Mouse (Mus musculus): ENCODE results near the gene Filip1l. TPM values are rescaled to one million over a fixed set of nuclear protein-coding genes. Genes with fewer than 3 reads are reported as not detected.

Filip1l gene
- total RNA-seq, 2 experiments from 2014 or later: 3.2 to 4.6 TPM

DNA sequence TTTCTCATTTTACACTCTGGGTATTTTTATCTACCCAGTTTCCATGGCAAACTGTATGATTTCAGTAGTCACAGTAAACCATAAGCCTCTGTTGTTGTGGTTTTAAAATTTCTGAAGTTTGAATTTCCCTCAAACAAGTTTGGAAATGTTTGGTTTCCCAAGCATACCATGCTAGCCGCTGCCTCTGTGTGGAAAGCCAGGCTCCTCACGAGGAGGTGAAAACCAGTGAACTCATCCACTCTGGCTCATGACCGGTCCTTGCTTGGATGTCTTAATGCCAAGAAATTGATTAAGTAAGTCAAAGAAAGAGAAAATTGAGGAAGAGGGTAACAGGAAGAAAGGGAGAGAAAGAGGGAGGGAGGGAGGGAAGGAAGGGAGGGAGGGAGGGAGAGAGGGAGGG lies 205.4 kb downstream of the Filip1l start:
- no peak for DNase-seq (ENCODE audit: low spot score in 2 of 2)

- no peak for DNase-seq (ENCODE audit: low spot score in 2 of 2)
Measured at GRCm38 (mm10) chr16:57560185-57560584, 207.3 kb downstream of the Filip1l start.

- no peak for DNase-seq (ENCODE audit: low spot score in 2 of 2)
Measured at GRCm38 (mm10) chr16:57563453-57563852, 210.6 kb downstream of the Filip1l start.

DNA sequence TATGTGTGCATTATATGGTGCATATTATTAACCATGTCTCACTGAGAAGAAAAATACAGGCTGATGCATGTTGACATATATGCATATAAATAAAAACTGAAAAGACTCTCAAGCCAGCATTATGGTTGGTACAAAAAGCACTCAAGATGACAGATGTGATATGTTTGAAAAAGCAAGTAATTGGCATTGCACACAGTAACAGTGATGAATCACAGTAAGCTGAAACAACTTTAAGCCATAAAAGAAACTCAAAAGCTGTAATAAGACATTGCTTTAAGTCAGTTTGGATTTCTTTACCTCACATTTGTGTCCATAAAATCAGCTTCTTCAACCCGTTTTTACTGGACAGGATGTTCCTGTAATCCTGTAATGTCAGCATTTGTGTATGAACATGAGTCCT lies 211.9 kb downstream of the Filip1l start:
- DNase-seq (ENCODE audit: low spot score in 2 of 2): no peak

- no peak for DNase-seq (ENCODE audit: low spot score in 2 of 2)
Measured at GRCm38 (mm10) chr16:57566215-57566614, 213.3 kb downstream of the Filip1l start.

DNA sequence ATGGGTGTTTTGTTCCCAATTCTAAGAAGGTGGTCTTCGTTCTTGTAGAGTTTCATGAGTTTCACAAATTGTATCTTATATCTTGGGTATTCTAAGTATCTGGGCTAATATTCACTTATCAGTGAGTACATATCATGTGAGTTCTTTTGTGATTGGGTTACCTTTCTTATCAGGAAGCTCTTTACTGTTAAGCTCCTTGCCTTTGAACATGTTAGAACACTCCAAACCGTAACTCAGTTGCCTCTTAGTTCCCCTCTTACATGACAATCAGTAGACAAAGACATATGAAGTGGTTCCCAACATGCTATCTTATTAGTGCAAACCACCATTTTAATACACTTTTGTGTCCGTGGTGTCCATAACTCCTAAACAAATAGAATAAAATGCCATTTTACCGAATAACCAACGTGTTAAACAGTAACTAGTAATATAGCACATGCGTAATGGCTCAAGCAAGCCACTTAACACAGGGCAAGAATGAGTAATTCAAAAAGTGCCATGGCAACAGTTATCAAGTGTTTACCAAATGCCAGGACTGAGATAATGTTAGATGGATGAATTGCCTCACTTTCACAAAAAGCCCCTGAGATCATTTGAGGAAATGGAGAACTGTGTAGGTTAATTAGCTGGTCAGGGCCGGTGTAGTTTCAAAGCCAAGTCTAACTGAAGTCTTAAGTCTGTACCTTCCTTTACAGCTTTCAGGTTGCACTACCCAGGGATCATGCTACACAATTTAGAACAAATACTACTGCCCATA lies 215.9 kb downstream of the Filip1l start:
- DNase-seq (ENCODE audit: low spot score in 2 of 2): no peak

DNA sequence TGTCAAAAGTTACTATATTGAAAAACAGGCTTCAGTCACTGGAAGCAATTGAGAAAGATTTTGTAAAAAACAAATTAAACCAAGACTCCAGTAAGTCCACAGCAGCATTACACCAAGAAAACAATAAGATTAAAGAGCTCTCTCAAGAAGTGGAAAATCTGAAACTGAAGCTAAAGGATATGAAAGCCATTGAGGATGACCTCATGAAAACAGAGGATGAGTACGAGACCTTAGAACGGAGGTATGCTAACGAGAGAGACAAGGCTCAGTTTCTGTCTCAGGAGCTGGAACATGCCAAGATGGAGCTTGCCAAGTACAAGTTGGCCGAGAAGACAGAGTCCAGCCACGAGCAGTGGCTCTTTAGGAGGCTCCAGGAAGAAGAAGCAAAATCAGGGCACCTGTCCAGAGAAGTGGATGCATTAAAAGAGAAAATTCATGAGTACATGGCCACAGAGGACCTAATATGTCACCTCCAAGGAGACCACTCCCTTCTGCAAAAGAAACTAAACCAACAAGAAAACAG lies 218.0 kb downstream of the Filip1l start:
- no peak for DNase-seq (ENCODE audit: low spot score in 2 of 2)

- no peak for DNase-seq (ENCODE audit: low spot score in 2 of 2)
Measured at GRCm38 (mm10) chr16:57573831-57574230, 220.9 kb downstream of the Filip1l start.

- DNase-seq (ENCODE audit: low spot score in 2 of 2): no peak
Measured at GRCm38 (mm10) chr16:57575764-57576388, 223.0 kb downstream of the Filip1l start.

- DNase-seq (ENCODE audit: low spot score in 2 of 2): peak in 1 of 2 experiments; percentile 14
Measured at GRCm38 (mm10) chr16:57577519-57577918, 224.6 kb downstream of the Filip1l start.

DNA sequence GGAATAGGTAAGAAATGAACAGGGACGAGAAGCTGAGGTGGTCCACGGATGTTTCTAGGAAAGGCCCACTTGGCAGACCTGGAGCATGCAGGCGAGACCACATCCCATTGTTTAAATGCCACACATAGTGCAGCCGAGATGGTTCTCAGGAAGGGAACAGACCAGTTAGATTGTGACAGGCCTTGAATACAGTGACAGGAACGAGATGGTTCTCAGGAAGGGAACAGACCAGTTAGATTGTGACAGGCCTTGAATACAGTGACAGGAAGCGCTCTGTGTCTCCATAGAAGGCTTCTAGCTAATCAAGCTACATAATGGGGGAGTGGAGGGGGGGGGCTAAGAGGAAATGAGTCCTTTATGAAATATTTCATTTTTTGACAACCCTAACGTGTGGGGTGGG lies 227.1 kb downstream of the Filip1l start:
- no peak for DNase-seq (ENCODE audit: low spot score in 2 of 2)

- no peak for DNase-seq (ENCODE audit: low spot score in 2 of 2)
Measured at GRCm38 (mm10) chr16:57582008-57582407, 229.1 kb downstream of the Filip1l start.

DNA sequence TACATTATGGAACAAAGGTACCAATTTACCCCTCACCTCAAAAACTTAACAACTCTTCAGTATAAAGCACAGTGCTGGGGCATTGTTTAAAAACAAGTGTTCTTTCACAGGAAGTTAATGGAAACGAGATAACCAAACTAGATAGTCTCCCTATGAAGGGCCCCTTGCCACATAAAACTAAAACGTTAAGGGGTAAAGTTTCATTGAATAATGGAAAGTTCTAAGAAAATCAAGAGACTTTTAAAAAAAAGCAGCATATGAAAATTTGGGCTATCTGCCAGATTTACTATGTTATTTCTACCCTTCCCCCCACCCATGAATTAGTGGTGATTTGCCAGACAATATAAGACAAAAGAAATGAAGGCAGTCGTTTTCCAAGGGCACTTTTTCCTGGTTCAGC lies 232.3 kb downstream of the Filip1l start:
- no peak for DNase-seq (ENCODE audit: low spot score in 2 of 2)

GRCm38 (mm10) chr16:57593422-57594157 lies 240.7 kb downstream of the Filip1l start:
- peak; percentile 4 to 67 for DNase-seq (ENCODE audit: low spot score in 2 of 2)

GRCm38 (mm10) chr16:57597295-57597957 lies 244.5 kb downstream of the Filip1l start:
- no peak for DNase-seq (ENCODE audit: low spot score in 2 of 2)

DNA sequence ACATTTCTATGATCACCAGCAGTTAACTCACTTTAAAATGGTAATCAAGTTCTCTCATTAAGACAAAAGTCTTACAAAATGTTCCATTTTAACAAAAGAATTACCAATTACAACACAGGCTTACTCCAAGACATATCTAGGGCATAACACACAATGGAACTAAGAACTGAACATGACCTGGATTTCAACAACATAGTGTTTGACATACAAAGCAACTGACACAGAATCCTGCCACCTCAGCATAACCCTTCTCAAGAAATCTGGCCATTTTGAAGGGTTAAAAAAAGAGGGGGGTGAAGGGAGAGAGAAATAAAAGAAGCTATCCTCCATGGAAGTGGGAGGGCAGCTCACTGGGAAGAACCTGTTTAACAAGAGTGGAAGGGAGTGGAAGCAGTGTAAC lies 248.1 kb downstream of the Filip1l start:
- no peak for DNase-seq (ENCODE audit: low spot score in 2 of 2)

GRCm38 (mm10) chr16:57606444-57607227 lies 253.7 kb downstream of the Filip1l start, which contains the start of gene Cmss1:
Gene Cmss1 (minus strand): TSS chr16:57606864.
- DNase-seq (ENCODE audit: low spot score in 2 of 2): peak; percentile 73 to 84

DNA sequence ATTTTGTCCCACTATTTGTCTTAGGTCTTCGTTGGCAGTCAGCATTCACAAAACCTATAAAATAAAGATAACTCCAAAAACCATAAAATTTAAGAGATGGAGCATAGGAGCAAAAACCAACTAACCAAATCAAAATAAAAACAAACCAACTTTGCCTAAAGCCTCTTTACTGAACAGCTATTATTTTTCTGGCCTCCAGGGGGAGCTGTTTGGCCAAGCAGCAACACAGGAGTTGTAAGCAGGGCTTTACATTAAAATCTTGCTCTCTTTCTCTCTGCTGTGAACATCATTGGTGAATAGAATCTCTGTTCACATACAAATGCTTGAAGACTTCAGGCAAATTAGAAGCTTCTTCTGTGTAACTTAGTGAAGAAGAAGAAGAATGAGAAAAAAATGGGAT lies 258.9 kb downstream of the Filip1l start:
- peak in 1 of 2 experiments; percentile 53 for DNase-seq (ENCODE audit: low spot score in 2 of 2)
